Mouse (Mus musculus): ENCODE measurements around the gene Sycp2.

DNA sequence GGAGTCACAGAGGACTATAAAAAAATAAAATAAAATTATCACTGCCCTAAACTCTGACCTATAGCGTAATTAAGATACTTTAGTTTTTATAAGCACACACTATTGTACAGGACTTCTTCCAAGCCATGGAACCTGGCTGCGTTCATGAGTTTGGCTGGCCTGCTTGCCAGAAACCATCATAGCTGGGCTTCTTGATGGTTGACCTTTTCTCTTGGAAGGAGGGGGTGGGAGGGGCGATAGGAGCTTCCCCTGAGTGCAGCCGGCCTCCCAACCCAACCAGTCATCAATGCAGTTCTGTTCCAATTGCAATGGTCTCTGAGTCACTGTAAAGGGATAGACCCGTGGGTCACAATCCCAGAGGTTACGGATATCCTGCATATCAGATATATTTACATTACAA, 2.8 kb upstream of the Sycp2 start:
- no peak for TF ChIP-seq CTCF (IDR thresholded peaks at IDR 0.05)
- TF ChIP-seq EP300 (IDR thresholded peaks at IDR 0.05) = no peak
